Mouse (Mus musculus) testis, adult 2 months (tissue): ENCODE results near the gene Tmc6.

Experiments
- CTCF ChIP-seq: fragments of 200-500 bp; IDR thresholded peaks from 2 replicates; pipeline ENCODE4 v1.5.1; 2012; ENCODE audit warnings: low read depth, mild to moderate bottlenecking, inconsistent platforms, low read length, moderate library complexity; ENCODE audit not compliant: control insufficient read depth, insufficient read depth, insufficient replicate concordance
- POLR2A ChIP-seq: fragments of 200-500 bp; IDR thresholded peaks from 2 replicates; pipeline ENCODE4 v1.6.1; 2012; ENCODE audit warnings: low read depth, mild to moderate bottlenecking, inconsistent platforms, low read length, moderate library complexity; ENCODE audit not compliant: control insufficient read depth

DNA sequence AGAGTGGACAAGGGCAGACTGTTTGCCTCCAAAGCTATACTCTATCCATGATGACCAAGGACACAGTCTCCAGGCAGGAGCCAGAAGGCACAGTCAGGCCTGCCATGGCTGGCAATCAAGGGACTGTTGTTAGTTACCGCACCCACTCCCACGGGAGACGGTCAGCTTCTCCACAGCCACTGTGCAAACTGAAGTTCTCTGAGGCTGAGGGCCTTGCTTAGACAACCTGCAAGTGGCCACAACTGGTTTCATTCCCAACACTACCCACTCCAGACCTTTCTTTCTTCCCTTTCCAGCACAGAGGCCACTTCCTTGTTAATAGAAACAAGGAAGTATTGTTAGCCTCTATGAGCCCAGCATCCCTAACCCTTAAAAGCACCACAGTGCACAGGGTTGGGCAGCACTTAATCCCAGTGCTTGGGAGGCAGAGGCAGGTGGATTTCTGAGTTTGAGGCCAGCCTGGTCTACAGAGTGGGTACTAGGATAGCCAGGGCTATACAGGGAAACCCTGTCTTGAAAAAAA lies 21.2 kb upstream of the Tmc6 start:
- TF ChIP-seq CTCF (no peak), POLR2A (no peak)
